Comparison of ENCODE assay signal across 10 mouse cellular contexts in genomic region chr14:71036620-71037019, GRCm38 (mm10).
"Had no signal": no experiment of that assay in that cellular context is flagged by ENCODE, and none has a peak within 500 bp of the region (broad histone marks: within the 10 kb centered on the region; RNA-seq: fewer than 3 reads in every experiment).

No protein-coding gene starts in this region.

- DNase-seq: kidney, adult 8-10 months; kidney, postnatal 4 days; thymus, postnatal 4 days had no signal

- H3K4me1 ChIP-seq: liver, embryonic 15.5 days; lung, embryonic 15.5 days; midbrain, embryonic 13.5 days had no signal

- H3K9ac ChIP-seq: liver, embryonic 15.5 days; lung, embryonic 15.5 days; midbrain, embryonic 13.5 days had no signal

- H3K4me2 ChIP-seq: liver, embryonic 11.5 days; liver, embryonic 15.5 days; lung, embryonic 15.5 days; midbrain, embryonic 13.5 days had no signal

- H3K27ac ChIP-seq: layer of hippocampus, adult 2 months; liver, embryonic 15.5 days; lung, embryonic 15.5 days; midbrain, embryonic 13.5 days; stomach, postnatal 0 days had no signal

- H3K9me3 ChIP-seq: liver, embryonic 15.5 days; lung, embryonic 15.5 days; midbrain, embryonic 13.5 days had no signal

- H3K4me3 ChIP-seq: layer of hippocampus, adult 2 months; liver, embryonic 15.5 days; lung, embryonic 15.5 days; midbrain, embryonic 13.5 days had no signal

- ATAC-seq: intestine, postnatal 0 days; midbrain, embryonic 13.5 days had no signal

- H3K27me3 ChIP-seq: liver, embryonic 15.5 days; lung, embryonic 15.5 days; midbrain, embryonic 13.5 days had no signal

- H3K36me3 ChIP-seq: liver, embryonic 15.5 days; lung, embryonic 15.5 days; midbrain, embryonic 13.5 days had no signal
